Mouse (Mus musculus): ENCODE results near the gene Marc2.

Gene Marc2

DNA sequence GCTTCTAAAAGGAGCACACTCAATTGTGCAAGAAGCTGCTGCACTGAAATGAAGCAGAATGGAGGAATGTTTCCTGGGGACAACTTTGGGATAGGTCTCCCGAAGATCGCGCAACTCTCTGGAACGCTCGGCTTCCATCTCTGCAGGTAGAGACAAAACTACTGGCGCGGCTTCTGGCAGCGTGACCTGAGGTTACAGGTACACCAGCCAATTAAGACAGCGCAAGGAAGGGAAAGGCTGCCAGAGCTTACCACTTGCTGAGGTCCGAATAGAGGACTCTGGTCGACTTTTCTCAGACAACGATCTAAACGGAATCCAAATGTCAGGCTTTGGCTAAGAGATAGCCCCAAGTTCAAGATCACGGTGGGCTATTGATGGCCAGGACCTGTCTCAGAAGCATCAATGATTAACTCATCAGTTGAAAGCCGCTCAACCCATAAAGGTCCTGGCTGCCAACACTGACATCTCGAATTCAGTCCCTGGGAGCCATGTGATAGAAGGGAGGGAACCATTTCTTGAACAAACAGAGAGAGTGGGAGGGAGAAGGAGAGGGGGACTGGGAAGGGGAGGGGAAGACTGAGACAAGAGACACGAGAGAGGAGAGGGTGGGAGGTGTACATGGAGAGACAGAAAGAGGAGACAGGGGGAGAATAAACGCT is at the start of gene Marc2:
Gene Marc2 (minus strand): TSS at position 360 of the 659 bp plus-strand sequence.
- no peak for DNase-seq (ENCODE audit: extremely low read depth, insufficient read length, low spot score)

DNA sequence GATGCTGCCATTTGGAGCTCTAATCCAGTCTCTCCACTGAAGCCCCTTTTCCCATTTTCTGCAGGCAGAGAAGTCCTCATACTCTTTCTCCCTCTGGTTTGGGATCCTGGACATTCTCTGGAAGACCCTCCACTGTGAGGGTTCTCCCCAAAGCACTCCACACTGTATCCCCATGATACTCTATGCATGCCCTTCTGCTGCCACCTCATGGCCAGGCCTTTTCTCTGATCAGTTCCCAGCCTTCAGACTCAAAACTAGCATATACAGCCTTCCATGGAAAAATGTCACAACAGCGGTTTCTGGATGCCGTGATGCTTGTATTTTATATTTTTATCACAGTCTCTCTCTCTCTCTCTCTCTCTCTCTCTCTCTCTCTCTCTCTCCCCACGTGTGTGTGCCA is 45.7 kb upstream of the Marc2 start:
- no peak for DNase-seq (ENCODE audit: extremely low read depth, insufficient read length, low spot score)

DNA sequence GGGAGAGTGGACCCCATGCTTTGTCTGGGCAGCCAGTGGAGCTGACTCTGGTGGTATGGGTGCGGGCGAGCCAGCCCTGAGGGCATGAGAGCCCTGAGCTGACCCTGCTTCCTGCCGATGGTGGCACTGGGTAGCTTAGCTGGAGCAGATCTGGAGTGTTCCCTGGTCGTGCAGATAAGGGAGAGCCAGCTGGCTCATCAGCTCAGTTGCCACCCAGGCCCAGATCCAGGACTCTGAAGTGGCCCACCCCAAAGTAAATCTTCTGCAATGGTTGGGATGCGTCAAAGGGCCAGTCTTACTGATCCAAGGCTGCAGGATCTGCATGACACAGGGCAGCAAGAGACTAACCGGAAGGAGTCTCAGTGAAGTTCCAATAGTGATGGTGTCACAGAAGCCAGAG is 43.2 kb upstream of the Marc2 start:
- no peak for DNase-seq (ENCODE audit: extremely low read depth, insufficient read length, low spot score)

DNA sequence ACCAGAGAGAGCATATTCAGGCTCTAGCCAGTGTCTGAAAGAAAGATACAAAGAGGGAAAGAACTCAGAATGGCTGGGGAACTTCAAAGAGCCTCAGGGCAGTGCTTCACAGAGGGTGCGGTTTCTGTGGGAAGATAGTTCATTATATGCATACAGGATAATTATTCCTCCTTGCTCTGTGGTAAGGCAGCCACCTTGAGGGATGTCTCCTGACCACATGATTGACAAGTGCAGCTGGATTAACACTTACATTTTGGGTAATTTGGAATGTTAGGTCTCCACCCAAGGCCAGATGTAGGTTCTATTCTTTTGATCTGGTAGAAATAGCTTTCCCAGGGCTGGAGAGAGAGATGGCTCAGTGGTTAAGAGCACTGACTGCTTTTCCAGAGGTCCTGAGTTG is 39.9 kb upstream of the Marc2 start:
- DNase-seq (ENCODE audit: extremely low read depth, insufficient read length, low spot score), result no peak

DNA sequence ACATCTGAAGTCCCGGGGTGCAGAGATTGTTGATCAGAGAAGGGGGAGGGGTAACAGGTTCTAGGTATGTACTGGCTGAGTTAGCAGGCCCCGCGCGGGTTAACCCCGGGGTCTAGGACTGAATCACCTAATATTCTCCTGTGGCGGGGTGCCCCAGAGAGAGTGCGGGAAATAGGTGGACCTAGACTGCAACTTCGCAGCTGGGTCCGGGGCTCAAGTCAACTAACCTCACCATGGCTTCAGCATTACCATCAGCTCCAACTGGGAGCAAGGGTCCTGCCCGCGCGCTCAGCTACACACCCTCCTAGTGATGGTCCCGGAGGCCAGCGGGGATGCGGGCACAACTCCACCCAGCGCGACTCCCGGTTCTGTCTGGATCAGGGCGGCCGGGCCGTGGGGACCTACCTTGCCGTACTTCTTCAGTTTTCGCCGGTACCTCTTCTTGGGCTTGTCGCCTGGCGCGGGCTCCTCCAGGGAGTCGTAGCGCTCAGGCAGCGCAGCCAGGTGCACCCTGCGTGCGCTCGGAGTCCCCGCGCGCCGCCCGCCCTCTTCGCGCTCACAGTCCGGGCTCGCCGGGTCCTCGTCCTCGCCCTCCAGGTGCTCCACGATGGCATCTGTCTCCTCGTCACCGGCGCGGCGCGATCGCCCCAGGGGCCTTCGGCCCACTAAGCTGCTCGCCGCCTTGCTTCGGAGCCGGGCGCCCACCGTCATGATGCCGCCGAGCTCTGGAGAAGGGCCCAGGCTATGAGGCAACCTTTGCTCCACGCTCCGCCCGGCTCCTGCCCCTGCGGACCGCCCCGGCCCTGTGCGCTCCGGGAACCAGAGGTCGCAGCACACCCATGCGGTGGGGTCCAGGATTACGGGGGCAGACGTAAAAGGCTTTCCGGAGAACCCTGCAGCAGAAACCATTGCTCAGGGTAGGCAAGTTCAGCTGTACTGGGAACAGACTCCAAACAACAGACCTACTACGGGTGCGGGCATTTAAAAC is 36.3 kb upstream of the Marc2 start, which contains the start of gene C130074G19Rik:
Gene C130074G19Rik (minus strand): TSS at position 938 of the 988 bp plus-strand sequence.
- no peak for DNase-seq (ENCODE audit: extremely low read depth, insufficient read length, low spot score)

DNA sequence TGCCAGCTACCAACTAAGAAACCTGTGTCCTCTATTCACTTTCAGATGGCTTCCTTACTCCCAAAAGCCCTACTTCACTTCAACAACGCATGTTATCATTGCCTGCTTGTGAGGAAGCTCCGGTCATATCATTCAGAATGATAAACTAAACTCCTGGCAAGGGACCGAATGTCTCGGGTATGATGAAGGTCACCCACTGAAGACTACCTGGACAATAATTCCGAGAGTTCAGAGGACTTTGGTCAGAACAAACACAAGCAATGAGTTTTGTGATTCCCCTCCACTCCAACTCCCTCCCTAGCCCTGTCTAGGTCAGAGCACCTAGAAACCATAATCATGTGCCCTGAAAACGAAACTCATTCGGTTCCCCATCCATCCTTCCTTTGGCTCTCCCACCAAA is 35.6 kb upstream of the Marc2 start:
- DNase-seq (ENCODE audit: extremely low read depth, insufficient read length, low spot score), result no peak

DNA sequence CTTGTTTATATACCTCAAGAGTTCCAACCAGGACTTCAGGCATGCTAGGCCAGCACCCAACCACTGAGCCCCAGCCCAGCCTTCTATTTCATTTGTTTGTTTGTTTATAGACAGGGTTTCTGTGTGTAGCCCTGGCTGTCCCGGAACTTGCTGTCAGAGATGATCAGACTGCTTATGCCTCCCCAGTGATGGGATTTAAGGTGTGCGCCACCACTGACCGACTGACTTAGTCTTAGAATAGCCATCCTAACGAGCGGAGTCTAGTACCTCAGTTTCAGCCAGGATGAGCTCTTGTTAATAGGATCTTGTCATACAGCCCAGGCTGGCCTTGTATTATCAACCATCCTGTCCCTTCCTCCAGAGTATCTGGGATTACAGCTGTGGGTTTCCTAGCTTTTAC is 35.0 kb upstream of the Marc2 start:
- no peak for DNase-seq (ENCODE audit: extremely low read depth, insufficient read length, low spot score)

DNA sequence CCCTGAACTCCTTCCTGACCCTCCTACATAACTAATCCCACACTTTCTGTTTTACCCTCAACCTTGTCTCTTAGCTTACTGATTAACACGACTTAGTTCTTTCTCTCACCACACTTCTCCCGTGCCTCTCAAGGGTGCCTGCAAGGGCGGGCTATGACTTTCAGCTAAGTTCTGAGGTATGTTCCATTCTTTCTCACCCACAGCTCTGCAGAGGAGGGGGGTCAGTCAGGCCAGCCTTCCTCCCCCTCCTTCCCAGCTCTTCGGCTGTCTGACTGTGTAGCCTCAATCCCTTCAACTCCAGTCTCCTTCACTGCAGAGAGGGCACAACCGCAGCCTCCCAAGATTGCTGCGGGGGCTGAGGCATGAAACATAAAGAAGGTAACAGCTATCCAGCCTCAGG is 32.6 kb upstream of the Marc2 start:
- no peak for DNase-seq (ENCODE audit: extremely low read depth, insufficient read length, low spot score)

DNA sequence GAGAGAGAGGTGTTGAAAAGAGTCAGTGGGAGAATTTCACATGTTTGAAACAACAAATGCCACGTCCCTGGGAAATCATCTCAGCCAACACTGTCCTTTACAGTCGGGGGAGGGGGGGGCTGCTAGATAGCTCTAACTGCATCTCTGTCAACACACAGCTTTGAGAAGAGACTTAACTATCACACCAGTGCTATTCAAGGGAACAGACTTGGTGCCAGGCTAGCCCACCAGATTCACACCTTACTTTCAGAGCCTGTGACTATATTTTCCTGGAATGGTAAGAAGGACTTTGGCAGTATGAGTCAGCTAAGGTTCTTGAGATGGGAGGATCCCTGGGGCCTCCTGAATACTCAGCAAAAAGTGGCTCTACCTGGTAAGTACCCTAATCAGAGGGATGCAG is 31.1 kb upstream of the Marc2 start:
- DNase-seq (ENCODE audit: extremely low read depth, insufficient read length, low spot score), result no peak

DNA sequence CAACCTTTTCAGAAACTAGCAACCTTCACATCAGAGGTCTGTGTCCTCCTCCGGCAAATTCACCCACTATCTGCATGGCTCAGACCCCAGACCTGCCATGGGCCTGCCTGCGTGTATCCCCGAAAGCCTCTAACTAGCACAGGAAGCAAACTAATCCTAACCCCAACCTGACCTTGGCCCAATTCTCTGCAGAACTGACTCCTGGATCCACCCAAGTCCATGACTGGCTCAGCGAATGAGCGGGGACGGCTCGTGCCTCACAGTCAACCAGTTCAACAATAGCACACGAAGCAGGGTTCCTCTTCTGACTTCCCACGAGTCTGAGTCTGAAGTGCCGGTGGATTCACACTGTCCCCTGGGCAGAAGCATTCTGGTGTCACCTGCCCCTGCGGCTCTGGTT is 27.7 kb upstream of the Marc2 start:
- DNase-seq (ENCODE audit: extremely low read depth, insufficient read length, low spot score), result no peak

DNA sequence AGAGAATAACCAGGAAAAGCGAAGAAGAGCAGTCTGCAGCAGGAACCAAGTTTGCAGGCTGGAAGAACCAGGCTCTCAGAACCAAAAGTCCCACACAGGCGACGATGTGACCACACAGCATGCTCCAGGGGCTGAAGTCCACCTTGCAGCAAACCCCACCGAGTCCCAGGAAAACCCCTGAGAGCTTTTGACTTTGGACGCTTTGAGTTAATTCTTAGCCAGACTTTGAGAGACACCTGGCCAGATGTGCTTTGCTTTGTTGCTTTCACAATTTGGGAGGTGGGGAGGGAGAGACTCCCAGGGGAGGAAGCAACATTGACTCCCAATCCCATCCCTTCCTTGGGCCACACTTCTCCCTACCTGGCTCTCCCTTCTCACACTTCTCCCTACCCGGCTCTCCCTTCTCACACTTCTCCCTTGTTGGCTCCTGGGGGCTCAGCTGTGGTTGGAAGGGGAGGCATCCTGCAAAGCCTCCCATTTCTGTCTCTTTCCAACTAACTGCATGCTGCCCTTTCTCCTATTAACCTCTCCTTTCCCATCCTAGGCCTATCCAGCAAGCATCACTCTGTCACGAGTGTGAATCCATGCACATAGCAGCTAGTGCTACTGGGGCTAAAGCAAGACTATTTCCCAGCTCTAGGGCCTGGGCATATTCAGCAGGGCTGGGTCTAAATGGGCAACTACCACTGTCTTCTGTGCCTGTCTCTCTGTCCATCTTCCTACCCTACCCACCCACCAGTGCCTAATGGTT is 26.0 kb upstream of the Marc2 start:
- DNase-seq (ENCODE audit: extremely low read depth, insufficient read length, low spot score), result no peak

DNA sequence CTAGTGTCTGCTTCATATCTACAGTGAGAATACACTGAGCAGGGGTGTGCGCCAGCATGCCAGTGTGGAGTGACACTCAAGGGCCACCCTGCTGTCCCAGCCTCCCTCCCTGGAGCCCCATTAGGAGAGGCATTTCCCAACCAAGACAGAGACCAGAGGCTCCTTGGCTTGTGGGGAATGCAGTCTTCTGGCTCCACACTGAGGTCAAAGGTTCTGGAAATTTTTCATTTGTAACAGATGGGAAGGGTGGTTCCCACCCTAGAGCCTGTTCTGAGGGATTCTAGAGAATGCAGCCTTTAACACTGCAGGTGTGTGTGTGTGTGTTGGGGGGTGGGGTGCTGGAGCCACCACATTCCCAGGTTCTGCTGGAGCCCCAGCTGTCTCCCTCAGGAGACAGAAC is 25.3 kb upstream of the Marc2 start:
- DNase-seq (ENCODE audit: extremely low read depth, insufficient read length, low spot score), result no peak

DNA sequence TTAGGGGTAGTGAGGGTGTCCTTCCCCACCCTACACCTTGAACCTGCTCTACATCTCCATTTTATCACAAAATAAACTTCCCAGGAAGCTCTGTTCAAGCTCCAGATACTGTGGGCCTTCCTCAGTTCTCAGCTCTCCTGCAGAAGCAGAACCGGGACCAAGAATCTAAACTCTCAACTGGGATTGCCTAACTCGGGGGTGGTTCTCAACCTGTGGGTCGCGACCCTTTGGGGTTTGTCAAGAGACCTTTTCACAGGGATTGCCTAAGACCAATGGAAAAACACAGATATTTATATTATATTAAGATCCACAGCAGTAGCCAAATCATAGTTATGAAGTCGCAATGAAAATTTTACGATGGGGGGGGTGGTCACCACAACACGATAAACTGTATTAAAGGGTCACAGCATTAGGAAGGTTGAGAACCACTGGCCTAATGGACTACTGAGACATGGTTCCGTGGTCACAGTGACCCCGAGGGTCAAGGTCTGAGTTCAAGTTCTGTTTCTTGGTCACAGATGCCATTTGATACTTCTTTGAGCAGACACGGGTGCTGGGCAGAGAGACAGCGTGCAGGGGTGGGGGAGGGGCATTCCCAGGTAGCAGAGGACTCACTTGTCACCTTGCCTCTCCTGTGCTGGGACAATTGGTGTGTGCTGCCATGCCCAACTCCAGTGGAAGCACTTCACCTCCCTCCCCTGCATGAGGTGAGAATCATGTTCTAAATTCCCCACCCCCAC is 24.6 kb upstream of the Marc2 start:
- DNase-seq (ENCODE audit: extremely low read depth, insufficient read length, low spot score), result no peak

DNA sequence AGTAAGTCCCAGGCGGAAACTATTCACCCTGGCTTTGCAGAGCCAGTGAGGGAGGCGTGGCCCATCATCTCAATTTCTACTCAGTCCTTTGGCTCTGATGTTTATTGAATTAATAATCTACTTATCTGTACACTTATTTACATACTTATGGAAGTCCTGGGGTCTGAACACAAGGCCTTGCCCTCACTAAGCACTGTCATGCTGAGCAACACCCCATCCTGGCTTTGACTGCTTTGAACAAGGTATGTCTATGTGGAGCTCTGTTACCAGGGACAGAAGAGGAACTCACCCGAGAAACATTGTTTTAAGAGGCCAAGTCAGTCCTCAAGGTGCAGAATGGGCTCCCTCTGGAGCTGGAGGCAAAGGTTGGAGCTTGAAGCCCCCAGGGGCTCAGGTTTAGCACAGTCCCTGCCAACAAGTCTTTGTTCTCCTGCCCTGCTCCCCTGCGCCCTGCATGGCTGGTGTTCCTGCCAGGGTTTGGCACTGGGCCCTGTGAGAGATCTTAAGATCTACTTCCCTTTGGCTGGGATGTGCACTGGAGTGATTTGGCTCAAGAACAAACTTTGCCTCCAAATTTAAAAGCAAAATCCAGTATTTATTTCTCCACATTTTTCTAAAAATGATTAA is 23.8 kb upstream of the Marc2 start:
- DNase-seq (ENCODE audit: extremely low read depth, insufficient read length, low spot score), result no peak

DNA sequence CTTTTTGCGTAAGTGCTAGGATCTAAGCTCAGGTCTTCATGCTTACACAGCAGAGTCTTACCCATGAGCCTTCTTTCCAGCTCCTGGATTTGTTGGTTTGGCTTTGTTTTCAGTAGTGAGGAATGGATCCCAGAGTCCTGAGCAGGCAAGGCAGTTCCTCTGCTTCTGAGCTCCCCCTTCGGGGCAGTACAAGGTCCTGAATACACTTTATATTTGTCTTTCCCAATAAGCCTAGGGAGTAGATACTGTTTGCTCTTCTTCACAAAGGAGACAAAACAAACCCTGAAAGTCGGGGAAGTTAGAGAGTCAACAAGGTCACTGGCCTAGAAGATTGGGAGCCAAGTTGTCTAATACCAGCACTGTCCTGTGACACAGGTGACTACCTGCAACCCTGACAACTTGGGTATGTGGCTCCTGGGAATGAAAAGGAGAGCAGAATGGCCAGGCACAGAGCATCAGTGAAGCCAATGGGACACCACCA is 21.4 kb upstream of the Marc2 start:
- no peak for DNase-seq (ENCODE audit: extremely low read depth, insufficient read length, low spot score)

DNA sequence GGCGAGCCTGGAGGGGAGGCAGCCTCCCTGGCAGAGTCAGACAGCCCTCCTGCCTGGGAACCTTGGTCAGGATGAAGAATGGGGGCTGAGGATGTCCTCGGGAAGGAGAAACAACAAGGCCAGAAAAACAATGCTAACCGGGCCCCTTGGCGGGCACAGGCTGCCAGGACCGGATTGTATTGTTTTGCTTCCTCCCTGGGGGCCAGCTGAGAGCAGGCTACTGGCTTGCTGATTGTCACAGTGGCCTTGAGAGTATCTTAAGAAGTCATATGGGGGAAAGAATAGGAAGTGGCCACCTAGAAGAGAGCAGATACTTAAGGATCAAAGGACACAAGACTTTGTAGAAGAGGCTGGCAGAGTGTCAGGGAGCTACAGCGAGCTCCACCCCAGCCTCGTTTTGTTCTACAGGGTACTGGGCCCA is 18.1 kb upstream of the Marc2 start:
- DNase-seq (ENCODE audit: extremely low read depth, insufficient read length, low spot score), result no peak

DNA sequence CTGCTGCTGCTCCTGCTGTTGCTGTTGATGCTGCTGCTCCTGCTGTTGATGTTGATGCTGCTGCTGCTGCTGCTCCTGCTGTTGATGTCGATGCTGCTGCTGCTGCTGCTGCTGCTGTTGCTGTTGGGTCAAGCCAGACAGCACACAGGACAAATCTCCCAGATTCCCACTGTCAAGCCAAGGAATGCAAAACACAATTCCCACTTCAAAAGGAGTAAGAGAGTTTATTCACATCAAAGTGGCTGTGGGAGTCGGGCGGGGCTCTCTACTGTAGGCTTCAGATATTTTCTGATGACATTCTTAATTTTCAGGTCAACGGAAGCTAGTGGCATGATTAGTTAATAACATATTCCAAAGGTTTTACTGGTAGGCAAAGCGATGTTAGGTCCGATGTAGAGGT is 16.4 kb upstream of the Marc2 start:
- DNase-seq (ENCODE audit: extremely low read depth, insufficient read length, low spot score), result no peak

DNA sequence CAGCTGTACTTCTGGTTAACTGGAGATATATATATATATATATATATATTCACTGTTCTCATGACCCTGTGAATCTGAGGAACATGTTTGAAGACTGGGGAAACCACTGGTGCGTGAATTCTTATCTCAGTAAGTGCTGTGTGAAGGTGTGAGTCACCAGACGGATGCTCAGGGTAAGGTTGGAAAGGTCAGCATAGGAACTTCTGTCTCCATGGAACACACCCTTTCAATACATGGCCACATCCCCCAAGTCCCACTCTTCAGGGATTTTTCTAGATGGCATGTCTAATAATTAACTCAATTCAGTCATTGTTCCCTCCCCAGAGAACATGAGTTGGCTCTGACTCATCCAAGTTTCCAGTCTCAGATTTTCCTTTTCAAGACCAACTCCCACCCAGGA is 15.3 kb upstream of the Marc2 start:
- no peak for DNase-seq (ENCODE audit: extremely low read depth, insufficient read length, low spot score)

DNA sequence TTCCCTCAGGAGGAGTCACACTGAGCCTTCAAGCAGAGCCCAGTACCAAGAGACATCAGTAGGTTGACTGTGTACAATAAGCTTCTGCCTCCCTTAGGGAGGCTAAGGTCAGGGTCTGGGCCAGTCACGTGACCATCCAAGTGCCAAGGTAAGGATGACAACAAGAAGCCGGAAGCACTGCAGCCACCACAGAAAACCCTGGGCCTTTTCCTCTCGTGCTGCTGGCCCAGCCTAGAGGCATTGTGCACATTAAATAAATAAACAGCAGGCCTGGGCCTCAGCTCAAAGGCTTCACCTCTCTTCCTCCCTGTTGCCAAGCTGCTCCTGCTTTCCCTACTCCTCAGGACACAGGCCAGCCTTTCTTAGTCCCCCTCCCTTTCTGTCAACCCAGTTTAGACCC is 14.0 kb upstream of the Marc2 start:
- DNase-seq (ENCODE audit: extremely low read depth, insufficient read length, low spot score), result no peak

DNA sequence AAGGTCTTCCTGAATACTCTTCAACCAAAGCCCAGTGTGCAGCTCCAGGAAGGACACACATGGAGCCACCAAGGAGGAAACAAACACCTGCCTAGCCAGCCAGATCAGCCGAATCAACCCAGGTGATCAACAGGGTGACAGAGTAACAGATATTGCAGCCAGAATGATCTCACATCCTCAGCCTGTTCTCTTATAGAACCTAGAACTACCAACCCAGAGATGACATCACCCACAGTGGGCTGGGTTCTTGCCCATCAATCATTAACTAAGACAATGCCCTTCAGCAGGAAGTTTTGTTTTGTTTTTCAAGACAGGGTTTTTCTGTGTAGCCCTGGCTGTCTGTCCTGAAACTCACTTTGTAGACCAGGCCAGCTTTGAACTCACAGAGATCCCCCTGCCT is 12.0 kb upstream of the Marc2 start:
- DNase-seq (ENCODE audit: extremely low read depth, insufficient read length, low spot score), result no peak
